Mouse (Mus musculus): ENCODE measurements around the gene Nfkbil1. TPM values are rescaled to one million over a fixed set of nuclear protein-coding genes. Genes with fewer than 3 reads are reported as not detected.

The Nfkbil1 gene
- polyA plus RNA-seq (2015; fragmentation: Nextera tagmentation; extraction: Ambion mirVana), result 10.0 and 11.0 TPM in 2 replicates

DNA sequence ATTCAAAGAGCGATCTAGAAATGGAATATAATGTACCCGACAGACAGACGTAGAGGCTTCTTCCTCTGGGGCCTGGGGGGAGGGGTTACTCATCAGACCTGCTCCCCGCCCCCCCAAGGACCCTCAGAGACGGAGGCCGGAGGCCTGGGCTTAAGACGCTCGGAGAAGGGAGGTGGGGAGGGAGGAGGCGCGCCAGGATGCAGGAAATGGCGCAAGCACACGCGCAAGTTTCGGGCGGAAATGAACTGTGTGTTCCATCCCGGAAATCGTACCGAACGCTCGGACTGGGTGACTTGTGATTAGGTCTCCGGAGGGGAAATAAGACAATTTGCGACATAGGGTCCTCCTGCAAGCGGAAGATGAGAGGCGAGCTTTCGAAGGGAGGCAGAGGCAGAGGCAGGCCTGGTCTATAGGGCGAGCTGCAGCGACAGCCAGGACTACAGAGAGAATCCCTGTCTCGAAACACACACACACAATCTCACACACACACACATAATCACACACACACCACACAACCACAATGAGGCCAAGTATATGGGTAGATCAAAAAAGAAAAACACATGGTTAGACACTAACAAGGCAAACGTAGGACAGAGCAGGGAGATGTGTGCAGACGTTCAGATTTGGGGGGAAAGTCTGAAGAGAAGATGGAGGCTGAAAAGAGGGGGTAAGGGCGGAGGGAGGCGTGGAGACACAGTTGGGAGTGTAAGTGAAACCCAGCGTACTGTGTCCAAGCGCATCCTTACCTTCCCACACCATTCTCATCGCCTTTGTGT lies at the start of gene Nfkbil1:
Gene Nfkbil1, minus strand, starts transcription at position 179 of the 776 bp plus-strand sequence.
- Histone ChIP-seq H3K4me1 (replicated peaks; ENCODE audit: control insufficient read depth, insufficient read depth, low read length) (peaks cover 35% of the 10 kb centered on the region), H3K27ac (ENCODE audit: low read length) (peak within 1 kb of the TSS; percentile 99), H3K27me3 (ENCODE audit: control insufficient read depth, insufficient read depth, low read depth, low read length) (no peaks in the 10 kb centered on the region), H3K9me3 (ENCODE audit: control insufficient read depth, low read length) (no peaks in the 10 kb centered on the region), H3K4me3 (ENCODE audit: low read length) (peak within 1 kb of the TSS; percentile 62), H3K9ac (ENCODE audit: low read length) (peak within 1 kb of the TSS; percentile 96), H3K36me3 (ENCODE audit: control insufficient read depth, insufficient read depth, low read length) (peaks cover 6% of the 10 kb centered on the region; the same call in 1 of the 2 replicates), H3K4me2 (ENCODE audit: low read depth, low read length) (peak within 1 kb of the TSS; percentile 66)
- WGBS, result under 1% methylated on average over 35 of the region's 35 CpGs
- ATAC-seq (ENCODE audit: low read depth), result peak; percentile 90

- no peak for ATAC-seq (ENCODE audit: low read depth)
- peaks cover 12% of the 10 kb centered on the region for H3K27me3 ChIP-seq (ENCODE audit: control insufficient read depth, insufficient read depth, low read depth, low read length)
- no peak overlapping the region for H3K9ac ChIP-seq (ENCODE audit: low read length)
- no peaks in the 10 kb centered on the region for H3K4me1 ChIP-seq (replicated peaks; ENCODE audit: control insufficient read depth, insufficient read depth, low read length)
- H3K27ac ChIP-seq (ENCODE audit: low read length), result no peak overlapping the region
- 55% methylated on average over 3 of the region's 3 CpGs for WGBS
- no peaks in the 10 kb centered on the region for H3K9me3 ChIP-seq (ENCODE audit: control insufficient read depth, low read length)
- H3K36me3 ChIP-seq (ENCODE audit: control insufficient read depth, insufficient read depth, low read length), result no peaks in the 10 kb centered on the region
- no peak overlapping the region for H3K4me3 ChIP-seq (ENCODE audit: low read length)
- no peak overlapping the region for H3K4me2 ChIP-seq (ENCODE audit: low read depth, low read length)
Measured at GRCm38 (mm10) chr17:35280276-35280675, 44.7 kb upstream of the Nfkbil1 start.

GRCm38 (mm10) chr17:35278957-35279688 lies 43.5 kb upstream of the Nfkbil1 start:
- 78% methylated on average over 13 of the region's 13 CpGs for WGBS
- no peaks in the 10 kb centered on the region for H3K4me1 ChIP-seq (replicated peaks; ENCODE audit: control insufficient read depth, insufficient read depth, low read length)
- H3K9me3 ChIP-seq (ENCODE audit: control insufficient read depth, low read length), result no peaks in the 10 kb centered on the region
- peaks cover 12% of the 10 kb centered on the region for H3K27me3 ChIP-seq (ENCODE audit: control insufficient read depth, insufficient read depth, low read depth, low read length)
- ATAC-seq (ENCODE audit: low read depth), result no peak
- H3K4me2 ChIP-seq (ENCODE audit: low read depth, low read length), result no peak overlapping the region
- no peak overlapping the region for H3K4me3 ChIP-seq (ENCODE audit: low read length)
- H3K27ac ChIP-seq (ENCODE audit: low read length), result no peak overlapping the region
- H3K9ac ChIP-seq (ENCODE audit: low read length), result no peak overlapping the region
- H3K36me3 ChIP-seq (ENCODE audit: control insufficient read depth, insufficient read depth, low read length), result no peaks in the 10 kb centered on the region

DNA sequence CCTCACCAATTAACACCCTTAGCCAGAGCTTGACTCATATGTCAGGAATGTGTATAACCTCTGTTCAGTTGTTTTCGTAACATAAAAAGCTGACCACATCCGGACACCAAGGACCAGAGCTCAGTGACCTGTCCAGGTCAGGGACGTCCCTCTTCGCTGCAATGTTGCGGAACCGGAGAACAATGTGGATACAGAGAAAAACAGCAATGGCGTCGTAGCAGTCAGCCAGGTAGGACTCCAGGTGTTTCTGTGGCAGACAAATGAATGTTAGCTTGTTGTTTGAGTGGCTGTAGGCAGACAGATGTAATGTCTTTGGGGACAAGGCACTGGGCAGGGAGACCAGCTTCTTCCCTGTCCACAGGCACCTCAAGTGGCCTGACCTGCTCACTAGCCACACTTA lies 42.5 kb upstream of the Nfkbil1 start:
- Histone ChIP-seq H3K27ac (ENCODE audit: low read length) (no peak overlapping the region), H3K9me3 (ENCODE audit: control insufficient read depth, low read length) (no peaks in the 10 kb centered on the region), H3K27me3 (ENCODE audit: control insufficient read depth, insufficient read depth, low read depth, low read length) (peaks cover 12% of the 10 kb centered on the region), H3K4me1 (replicated peaks; ENCODE audit: control insufficient read depth, insufficient read depth, low read length) (no peaks in the 10 kb centered on the region), H3K9ac (ENCODE audit: low read length) (no peak overlapping the region), H3K4me3 (ENCODE audit: low read length) (no peak overlapping the region), H3K4me2 (ENCODE audit: low read depth, low read length) (no peak overlapping the region), H3K36me3 (ENCODE audit: control insufficient read depth, insufficient read depth, low read length) (no peaks in the 10 kb centered on the region)
- ATAC-seq (ENCODE audit: low read depth), result no peak
- WGBS, result 77% methylated on average over 8 of the region's 8 CpGs

DNA sequence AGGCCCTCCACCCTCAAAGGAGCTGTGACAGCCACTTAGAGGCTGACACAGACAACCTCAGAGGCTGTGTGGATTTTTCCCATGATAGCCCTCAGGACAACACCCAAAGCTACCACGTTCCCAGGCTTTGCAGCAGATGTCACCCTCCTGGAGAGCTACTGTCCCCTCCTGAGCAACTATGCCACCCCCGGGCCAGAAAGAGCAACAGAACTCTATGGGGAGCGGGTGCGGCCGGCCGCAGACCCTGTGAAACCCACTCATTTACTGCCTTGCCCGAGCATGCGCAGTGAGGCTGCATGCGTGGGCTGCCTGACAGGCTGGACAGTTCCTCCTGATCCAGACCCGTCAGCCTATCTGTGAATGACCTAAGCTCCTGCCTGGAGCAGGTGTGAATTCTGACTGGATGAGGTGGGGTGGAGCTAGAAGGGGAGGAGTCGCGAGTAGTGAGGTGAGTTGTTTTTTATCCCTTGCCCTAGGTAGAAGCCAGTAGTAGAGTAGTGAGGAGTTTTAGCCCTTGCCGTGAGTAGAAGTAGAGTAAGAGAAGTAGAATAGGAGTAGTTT lies 40.8 kb upstream of the Nfkbil1 start:
- no peak overlapping the region for H3K4me2 ChIP-seq (ENCODE audit: low read depth, low read length)
- H3K27me3 ChIP-seq (ENCODE audit: control insufficient read depth, insufficient read depth, low read depth, low read length), result peaks cover 12% of the 10 kb centered on the region
- no peaks in the 10 kb centered on the region for H3K4me1 ChIP-seq (replicated peaks; ENCODE audit: control insufficient read depth, insufficient read depth, low read length)
- 13% methylated on average over 13 of the region's 13 CpGs for WGBS
- ATAC-seq (ENCODE audit: low read depth), result no peak
- H3K9ac ChIP-seq (ENCODE audit: low read length), result no peak overlapping the region
- H3K9me3 ChIP-seq (ENCODE audit: control insufficient read depth, low read length), result no peaks in the 10 kb centered on the region
- no peak overlapping the region for H3K4me3 ChIP-seq (ENCODE audit: low read length)
- H3K27ac ChIP-seq (ENCODE audit: low read length), result no peak overlapping the region
- no peaks in the 10 kb centered on the region for H3K36me3 ChIP-seq (ENCODE audit: control insufficient read depth, insufficient read depth, low read length)

- Histone ChIP-seq H3K27ac (ENCODE audit: low read length) (no peak overlapping the region), H3K4me1 (replicated peaks; ENCODE audit: control insufficient read depth, insufficient read depth, low read length) (no peaks in the 10 kb centered on the region), H3K4me3 (ENCODE audit: low read length) (no peak overlapping the region), H3K9me3 (ENCODE audit: control insufficient read depth, low read length) (no peaks in the 10 kb centered on the region), H3K4me2 (ENCODE audit: low read depth, low read length) (no peak overlapping the region), H3K36me3 (ENCODE audit: control insufficient read depth, insufficient read depth, low read length) (no peaks in the 10 kb centered on the region), H3K27me3 (ENCODE audit: control insufficient read depth, insufficient read depth, low read depth, low read length) (peaks cover 12% of the 10 kb centered on the region), H3K9ac (ENCODE audit: low read length) (no peak overlapping the region)
- WGBS, result 3% methylated on average over 11 of the region's 11 CpGs
- ATAC-seq (ENCODE audit: low read depth), result peak; percentile 68; the same call in 1 of the 2 replicates
Measured at GRCm38 (mm10) chr17:35274770-35275169, 39.2 kb upstream of the Nfkbil1 start.

- no peak overlapping the region for H3K27ac ChIP-seq (ENCODE audit: low read length)
- WGBS, result 65% methylated on average over 3 of the region's 3 CpGs
- ATAC-seq (ENCODE audit: low read depth), result no peak
Measured at GRCm38 (mm10) chr17:35272249-35272648, 36.7 kb upstream of the Nfkbil1 start.

DNA sequence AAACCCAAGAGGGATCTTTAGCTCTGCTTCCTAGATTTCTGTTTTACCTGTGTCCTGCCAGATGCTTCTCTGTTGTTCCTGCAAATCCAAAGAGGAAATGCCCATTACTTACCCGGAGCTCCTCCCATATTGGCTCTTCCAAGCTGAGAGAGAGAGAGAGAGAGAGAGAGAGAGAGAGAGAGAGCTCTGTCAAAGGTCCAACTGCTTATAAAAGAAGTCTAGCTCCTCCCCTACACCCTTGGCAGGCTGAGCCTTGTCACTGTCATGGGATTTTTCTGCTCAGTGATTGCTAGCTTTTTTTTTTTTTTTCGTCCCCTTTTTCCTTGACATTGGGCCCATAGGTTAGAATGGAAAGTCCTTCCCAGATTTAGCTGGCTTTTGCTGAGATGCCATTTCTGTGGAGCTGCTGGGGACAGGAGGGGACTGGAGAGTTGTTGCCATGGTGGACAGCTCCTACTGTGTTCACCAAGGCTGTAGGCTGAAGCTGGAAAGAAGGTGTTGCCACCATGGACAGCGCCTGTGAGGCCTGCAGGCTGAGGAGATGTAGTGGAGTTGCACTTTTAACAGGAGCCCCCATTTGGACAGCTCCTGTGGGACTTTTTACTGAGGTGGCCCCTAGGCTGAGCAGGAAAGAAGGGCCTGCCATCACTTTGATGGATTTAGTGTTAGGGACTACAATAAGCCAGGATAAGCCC lies 34.2 kb upstream of the Nfkbil1 start:
- H3K27ac ChIP-seq (ENCODE audit: low read length), result no peak overlapping the region
- no peak overlapping the region for H3K9ac ChIP-seq (ENCODE audit: low read length)
- H3K4me1 ChIP-seq (replicated peaks; ENCODE audit: control insufficient read depth, insufficient read depth, low read length), result no peaks in the 10 kb centered on the region
- ATAC-seq (ENCODE audit: low read depth), result no peak
- 28% methylated on average over 3 of the region's 3 CpGs for WGBS
- no peaks in the 10 kb centered on the region for H3K36me3 ChIP-seq (ENCODE audit: control insufficient read depth, insufficient read depth, low read length)
- no peak overlapping the region for H3K4me2 ChIP-seq (ENCODE audit: low read depth, low read length)
- no peaks in the 10 kb centered on the region for H3K27me3 ChIP-seq (ENCODE audit: control insufficient read depth, insufficient read depth, low read depth, low read length)
- no peak overlapping the region for H3K4me3 ChIP-seq (ENCODE audit: low read length)
- no peaks in the 10 kb centered on the region for H3K9me3 ChIP-seq (ENCODE audit: control insufficient read depth, low read length)

More at GRCm38 (mm10) chr17:35272249-35272648, 36.7 kb upstream of the Nfkbil1 start:
- Histone ChIP-seq H3K4me1 (replicated peaks; ENCODE audit: control insufficient read depth, insufficient read depth, low read length) (no peaks in the 10 kb centered on the region), H3K4me2 (ENCODE audit: low read depth, low read length) (no peak overlapping the region), H3K4me3 (ENCODE audit: low read length) (no peak overlapping the region), H3K9me3 (ENCODE audit: control insufficient read depth, low read length) (no peaks in the 10 kb centered on the region), H3K36me3 (ENCODE audit: control insufficient read depth, insufficient read depth, low read length) (no peaks in the 10 kb centered on the region), H3K9ac (ENCODE audit: low read length) (no peak overlapping the region), H3K27me3 (ENCODE audit: control insufficient read depth, insufficient read depth, low read depth, low read length) (peaks cover 12% of the 10 kb centered on the region)

All from lung, embryonic 16.5 days (tissue).